Mouse (Mus musculus) heart, adult 2 months (tissue): ENCODE results near the gene Aifm3.

ENCODE experiments used
- CTCF ChIP-seq: fragments of 200-600 bp; IDR thresholded peaks from 2 replicates; pipeline ENCODE4 v1.8.1; 2022; ENCODE audit warnings: antibody characterized with exemption, mild to moderate bottlenecking, moderate library complexity
- EP300 ChIP-seq: fragments of 200-500 bp; IDR thresholded peaks from 2 replicates; pipeline ENCODE4 v1.6.1; 2011; ENCODE audit warnings: low read depth, low read length, control low read depth; ENCODE audit not compliant: insufficient read depth
- POLR2A ChIP-seq: fragments of 200-500 bp; IDR thresholded peaks from 2 replicates; pipeline ENCODE4 v1.6.1; 2011; ENCODE audit warnings: mild to moderate bottlenecking, low read depth, low read length, control low read depth; ENCODE audit not compliant: insufficient read depth

DNA sequence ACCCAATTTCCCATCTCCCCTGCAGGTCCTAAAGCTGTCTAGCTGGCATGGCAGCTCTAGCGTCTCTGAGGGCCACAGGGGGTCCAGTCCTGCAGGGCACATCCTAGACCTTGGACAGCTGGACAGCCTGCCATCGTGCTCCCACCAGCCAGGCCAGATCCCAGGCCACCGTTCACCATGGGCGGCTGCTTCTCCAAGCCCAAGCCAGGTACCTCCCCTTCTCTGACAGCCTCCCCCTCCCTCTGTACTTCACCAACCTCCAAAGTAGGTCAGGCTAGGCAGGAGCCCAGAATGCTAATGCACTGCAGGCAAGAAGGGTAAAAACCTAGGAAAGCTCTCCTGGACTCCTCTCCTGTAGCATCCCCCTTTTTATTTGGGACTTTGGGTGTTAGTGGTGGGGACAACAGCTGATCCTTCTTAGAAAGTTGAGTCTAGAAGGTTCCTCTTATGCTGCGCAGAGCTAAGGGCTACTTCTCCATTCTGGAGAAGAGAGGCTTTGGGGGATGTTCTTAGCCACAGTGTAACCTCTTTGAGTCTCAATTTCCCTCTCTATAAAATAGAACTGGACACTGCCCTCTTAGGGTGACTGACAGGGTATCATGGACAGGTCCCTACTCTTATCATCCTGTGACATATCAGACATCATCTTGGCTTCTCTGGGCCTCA is 2.6 kb downstream of the Aifm3 start:
- TF ChIP-seq CTCF (no peak), POLR2A (no peak), EP300 (no peak)
